Mouse (Mus musculus): ENCODE measurements around the gene Tecpr2. TPM values are rescaled to one million over a fixed set of nuclear protein-coding genes. Genes with fewer than 3 reads are reported as not detected.

The Tecpr2 gene
- total and polyA plus RNA-seq, 2 experiments from 2014 or later = 4.9 to 22.9 TPM

GRCm38 (mm10) chr12:111021577-111021976 lies 132.5 kb downstream of the Tecpr2 start:
- no peak for TF ChIP-seq CTCF (IDR thresholded peaks at IDR 0.05)
- H3K4me2 ChIP-seq (ENCODE audit: low read depth, low read length, poor library complexity, severe bottlenecking) = no peak overlapping the region
- no peak for ATAC-seq (ENCODE audit: low FRiP score)
- no peaks in the 10 kb centered on the region for H3K27me3 ChIP-seq (ENCODE audit: insufficient read depth, low read length)
- H3K36me3 ChIP-seq (ENCODE audit: insufficient read depth, low read length) = no peaks in the 10 kb centered on the region
- DNase-seq (ENCODE audit: low spot score) = no peak
- 68% methylated on average over 3 of the region's 3 CpGs for WGBS
- no peak overlapping the region for H3K9ac ChIP-seq (replicated peaks; ENCODE audit: low read length, poor library complexity, severe bottlenecking)
- no peak overlapping the region for H3K4me3 ChIP-seq (ENCODE audit: low read depth, low read length)
- no peak overlapping the region for H3K27ac ChIP-seq (ENCODE audit: low read depth, low read length)
- H3K4me1 ChIP-seq (ENCODE audit: insufficient read depth, low read length) = no peaks in the 10 kb centered on the region
- H3K9me3 ChIP-seq (ENCODE audit: low read length) = no peaks in the 10 kb centered on the region

Other genes with a start within 250 kb of the Tecpr2 start
- not detected in 2 replicates for gene 1700001K19Rik, start 206.6 kb upstream of the Tecpr2 start, total RNA-seq (2014; rRNA removed)
- 0.17 TPM in 1 of 2 replicates, not detected in the other for gene 1700001K19Rik, start 206.6 kb upstream of the Tecpr2 start, polyA plus RNA-seq (2015; fragmentation: Nextera tagmentation; extraction: Ambion mirVana)
- 567 and 693 TPM in 2 replicates for gene Hsp90aa1, start 186.5 kb upstream of the Tecpr2 start, total RNA-seq (2014; rRNA removed)
- 1,476 and 1,620 TPM in 2 replicates for gene Hsp90aa1, start 186.5 kb upstream of the Tecpr2 start, polyA plus RNA-seq (2015; fragmentation: Nextera tagmentation; extraction: Ambion mirVana)
- 33.8 and 38.7 TPM in 2 replicates for gene Wdr20, start 151.3 kb upstream of the Tecpr2 start, total RNA-seq (2014; rRNA removed)
- 16.0 and 16.2 TPM in 2 replicates for gene Wdr20, start 151.3 kb upstream of the Tecpr2 start, polyA plus RNA-seq (2015; fragmentation: Nextera tagmentation; extraction: Ambion mirVana)
- 10.7 and 23.7 TPM in 2 replicates for gene Mok, start 48.3 kb upstream of the Tecpr2 start, total RNA-seq (2014; rRNA removed)
- gene Mok, start 48.3 kb upstream of the Tecpr2 start, polyA plus RNA-seq (2015; fragmentation: Nextera tagmentation; extraction: Ambion mirVana) = 17.0 and 18.9 TPM in 2 replicates
- 4.5 and 5.4 TPM in 2 replicates for gene Zfp839, start 39.0 kb upstream of the Tecpr2 start, total RNA-seq (2014; rRNA removed)
- 1.7 and 1.9 TPM in 2 replicates for gene Zfp839, start 39.0 kb upstream of the Tecpr2 start, polyA plus RNA-seq (2015; fragmentation: Nextera tagmentation; extraction: Ambion mirVana)
- gene Cinp, start 119 bp upstream of the Tecpr2 start, total RNA-seq (2014; rRNA removed) = 105 and 153 TPM in 2 replicates
- gene Cinp, start 119 bp upstream of the Tecpr2 start, polyA plus RNA-seq (2015; fragmentation: Nextera tagmentation; extraction: Ambion mirVana) = 91.3 and 99.0 TPM in 2 replicates
- gene Ankrd9, start 89.8 kb downstream of the Tecpr2 start, total RNA-seq (2014; rRNA removed) = 11.8 and 14.0 TPM in 2 replicates
- 12.1 and 13.4 TPM in 2 replicates for gene Ankrd9, start 89.8 kb downstream of the Tecpr2 start, polyA plus RNA-seq (2015; fragmentation: Nextera tagmentation; extraction: Ambion mirVana)
- gene Rcor1, start 150.1 kb downstream of the Tecpr2 start, total RNA-seq (2014; rRNA removed) = 11.3 and 14.9 TPM in 2 replicates
- gene Rcor1, start 150.1 kb downstream of the Tecpr2 start, polyA plus RNA-seq (2015; fragmentation: Nextera tagmentation; extraction: Ambion mirVana) = 2.5 and 2.7 TPM in 2 replicates